Mouse (Mus musculus): ENCODE measurements around the gene Mrpl52.
A peak's percentile ranks its signal among the peaks of the same experiment; 100 is the strongest.

The Mrpl52 gene

GRCm38 (mm10) chr14:54426689-54427398 is at the start of gene Mrpl52:
Gene Mrpl52, plus strand, starts transcription at chr14:54426909.
- DNase-seq, result peak; percentile 88 to 90

DNA sequence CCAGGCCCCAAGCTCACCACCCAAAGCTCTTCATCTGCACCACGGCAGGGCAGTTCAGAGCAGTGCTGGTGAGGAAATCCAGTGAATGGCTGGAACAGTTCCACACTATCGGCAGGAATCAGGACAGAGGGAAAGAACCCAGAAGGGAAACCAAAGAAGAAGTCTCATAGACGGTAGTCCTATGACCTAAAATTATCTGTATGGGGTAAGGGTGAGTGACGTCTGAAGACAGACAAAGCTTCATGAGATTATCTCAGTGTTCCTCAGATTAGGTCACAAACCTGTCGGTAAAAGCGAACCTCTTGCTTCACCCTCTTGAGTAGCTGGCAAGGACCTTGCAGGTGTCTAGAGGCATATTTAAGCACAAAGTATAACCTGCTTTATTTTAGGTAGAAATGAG is 49.5 kb upstream of the Mrpl52 start:
- DNase-seq, result no peak

- no peak for DNase-seq
Measured at GRCm38 (mm10) chr14:54379571-54379970, 47.1 kb upstream of the Mrpl52 start.

DNA sequence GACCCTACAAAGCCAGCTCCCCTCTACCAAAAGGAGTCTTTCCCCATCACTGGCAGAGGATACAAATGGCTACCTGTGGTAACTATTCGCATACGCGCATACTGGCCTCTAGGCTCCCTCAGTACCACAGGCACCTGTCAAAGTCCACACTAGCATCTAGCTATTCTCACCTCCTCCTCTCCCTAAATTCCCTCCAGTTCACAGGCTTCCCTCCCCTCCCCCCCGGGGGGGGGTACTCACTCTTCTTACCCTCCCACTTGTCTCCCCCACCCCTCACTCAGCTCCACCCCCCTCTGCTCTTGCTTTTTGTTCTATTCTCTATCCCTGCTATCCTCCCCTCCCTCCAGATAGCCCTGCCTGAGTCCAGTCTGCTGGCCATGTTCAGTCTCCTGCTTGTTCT is 46.1 kb upstream of the Mrpl52 start:
- DNase-seq, result no peak

DNA sequence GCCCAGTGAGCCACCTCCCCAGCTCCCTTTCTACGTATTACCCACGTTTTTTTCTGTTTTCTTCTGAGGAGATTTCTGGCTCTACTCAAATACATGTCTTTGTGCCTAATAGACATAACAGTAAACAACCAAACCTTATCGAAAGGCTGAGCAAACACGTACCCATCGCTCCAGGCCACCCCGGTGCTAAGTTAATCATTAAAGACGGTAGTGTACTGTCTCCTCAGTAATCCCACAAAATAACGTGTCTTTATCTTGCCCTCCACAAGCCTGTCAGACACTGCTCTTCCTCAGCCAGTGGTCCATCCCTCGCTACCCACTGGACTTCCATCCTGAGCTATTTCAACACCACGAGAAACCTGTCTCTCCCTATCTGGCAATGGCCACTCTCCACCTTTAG is 44.9 kb upstream of the Mrpl52 start:
- DNase-seq, result no peak

DNA sequence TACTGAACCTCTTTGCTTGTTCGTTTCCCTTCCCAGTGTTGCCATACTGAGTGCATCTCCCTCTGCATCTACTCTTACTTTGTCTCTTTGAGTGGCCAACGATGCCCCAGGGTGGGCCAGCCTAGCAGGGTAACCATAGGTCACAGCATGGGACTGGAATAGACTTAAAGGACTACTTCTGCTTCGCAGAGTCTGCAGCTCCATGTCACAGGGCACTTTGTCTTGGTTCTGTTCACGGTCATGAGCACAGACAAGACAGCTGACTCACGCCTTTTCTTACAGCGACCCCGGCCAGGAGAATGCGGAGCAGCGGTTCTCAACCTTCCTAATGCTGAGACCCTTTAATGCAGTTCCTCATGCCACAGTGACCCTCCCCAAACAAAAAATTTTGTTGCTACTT is 44.1 kb upstream of the Mrpl52 start:
- DNase-seq, result no peak

DNA sequence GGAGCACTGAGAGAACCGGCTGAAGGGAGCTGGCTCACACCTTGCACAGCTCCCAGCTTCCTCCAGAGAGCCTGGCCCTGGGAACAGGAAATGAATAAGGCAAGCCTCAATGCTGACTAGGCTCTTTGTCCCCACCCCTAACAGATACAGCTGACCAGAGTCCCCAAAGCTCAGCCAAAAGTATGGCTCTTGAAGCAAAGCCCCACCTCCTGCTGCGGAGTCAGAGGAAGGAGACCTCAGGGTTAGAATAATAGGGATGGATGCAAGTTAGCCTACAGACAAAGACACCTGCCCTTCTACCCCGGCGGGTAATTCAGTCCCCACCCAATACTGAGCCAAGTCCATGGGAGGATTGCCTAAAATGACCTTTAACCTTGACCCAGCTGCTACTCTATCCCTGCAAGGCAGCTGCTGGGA is 43.3 kb upstream of the Mrpl52 start:
- no peak for DNase-seq

DNA sequence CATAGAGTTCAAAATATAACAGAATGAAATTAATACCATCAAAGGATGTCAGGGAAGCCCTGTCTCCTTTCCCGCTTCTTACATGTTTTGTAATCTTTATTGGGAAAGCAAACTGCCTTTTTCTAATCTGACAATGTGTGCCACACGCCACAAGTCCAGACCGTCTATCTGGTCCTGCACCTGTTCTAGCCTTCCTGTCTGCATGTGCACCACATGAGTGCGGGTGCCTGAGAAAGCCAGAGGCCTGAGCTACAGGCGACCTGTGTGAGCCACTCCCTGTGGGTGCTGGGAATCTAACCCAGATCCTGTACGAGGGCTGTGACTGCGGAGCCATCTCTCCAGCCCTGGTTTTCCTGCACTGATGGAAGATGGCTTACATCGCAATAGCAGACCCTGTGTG is 42.3 kb upstream of the Mrpl52 start:
- DNase-seq, result no peak

GRCm38 (mm10) chr14:54385968-54386618 is 40.6 kb upstream of the Mrpl52 start:
- no peak for DNase-seq

DNA sequence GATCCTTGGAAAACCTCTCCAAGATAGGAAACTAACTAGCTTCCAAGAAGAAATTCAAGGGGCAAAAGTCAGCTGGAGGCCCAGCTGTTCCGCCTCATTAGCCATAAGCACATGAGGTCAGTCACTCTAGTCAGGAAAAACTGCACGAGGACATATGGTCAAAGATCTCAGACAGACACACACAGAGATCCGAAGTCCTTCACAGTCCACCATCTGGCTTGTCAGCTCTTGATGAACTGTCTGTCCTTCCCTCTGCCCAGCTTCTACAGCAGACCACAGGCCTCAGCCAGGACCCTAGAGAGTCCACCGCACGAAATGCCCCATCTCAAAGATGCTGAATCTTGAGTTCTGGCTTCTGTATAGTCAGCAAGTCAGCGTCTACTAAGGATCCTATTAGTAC is 39.2 kb upstream of the Mrpl52 start:
- DNase-seq, result no peak

DNA sequence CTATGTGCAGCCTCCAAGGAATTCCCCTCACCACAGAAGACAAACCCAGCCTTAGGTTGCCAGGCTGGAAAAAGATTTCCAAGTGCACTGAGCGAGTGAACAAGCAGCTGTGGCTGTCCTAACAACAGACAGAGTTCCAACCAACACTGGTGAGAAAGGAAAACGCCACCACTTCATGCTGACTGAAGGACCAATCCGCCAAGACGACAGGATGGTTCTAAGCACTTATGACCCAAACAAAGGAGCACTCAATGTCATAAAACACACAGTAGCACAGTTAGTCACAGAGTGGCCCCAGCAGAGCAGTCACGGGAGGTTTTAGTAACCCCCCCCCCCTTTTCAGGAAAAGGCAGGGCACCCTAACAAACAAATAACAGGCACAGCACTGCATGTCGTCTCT is 35.9 kb upstream of the Mrpl52 start:
- no peak for DNase-seq

- DNase-seq, result no peak
Measured at GRCm38 (mm10) chr14:54393794-54394193, 32.9 kb upstream of the Mrpl52 start.

DNA sequence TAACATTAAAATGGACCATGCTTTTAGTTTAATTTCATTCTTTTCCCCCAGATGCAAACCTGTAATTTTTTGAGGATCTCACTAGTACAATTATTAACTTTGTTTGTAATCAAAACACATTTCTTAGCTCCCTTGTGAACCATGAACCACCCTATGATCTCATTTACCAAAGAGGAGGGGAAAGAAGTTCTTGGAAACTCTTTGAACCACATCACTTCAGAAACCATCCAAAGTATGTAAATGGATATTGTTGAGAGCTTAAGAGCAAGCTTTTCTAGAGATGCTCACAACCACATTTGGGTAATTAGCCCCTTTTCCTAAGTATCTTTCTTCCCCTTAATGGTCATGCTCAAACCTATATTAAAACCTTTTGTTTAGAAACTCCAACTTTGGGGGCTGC is 32.4 kb upstream of the Mrpl52 start:
- no peak for DNase-seq

DNA sequence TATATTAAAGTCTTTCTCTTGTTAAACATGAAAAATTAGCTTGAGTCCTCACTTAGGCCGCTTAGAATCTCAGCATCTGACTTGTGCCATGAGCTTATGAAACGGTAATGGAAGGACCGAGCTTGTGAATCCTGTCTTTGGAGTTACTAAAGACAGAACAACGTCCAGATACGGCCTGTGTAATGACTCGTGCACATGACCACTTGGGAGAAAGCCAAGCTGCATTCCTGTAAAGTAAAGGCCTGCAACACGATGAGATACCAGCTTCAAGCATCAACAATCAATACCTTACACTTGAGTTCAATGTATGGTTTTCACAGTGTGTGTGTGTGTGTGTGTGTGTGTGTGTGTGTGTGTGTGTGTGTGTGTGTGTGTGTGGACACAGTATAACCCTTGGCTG is 30.0 kb upstream of the Mrpl52 start:
- DNase-seq, result no peak

GRCm38 (mm10) chr14:54397872-54398527 is 28.7 kb upstream of the Mrpl52 start:
- DNase-seq, result no peak

GRCm38 (mm10) chr14:54398528-54398916 is 28.2 kb upstream of the Mrpl52 start:
- DNase-seq, result no peak

DNA sequence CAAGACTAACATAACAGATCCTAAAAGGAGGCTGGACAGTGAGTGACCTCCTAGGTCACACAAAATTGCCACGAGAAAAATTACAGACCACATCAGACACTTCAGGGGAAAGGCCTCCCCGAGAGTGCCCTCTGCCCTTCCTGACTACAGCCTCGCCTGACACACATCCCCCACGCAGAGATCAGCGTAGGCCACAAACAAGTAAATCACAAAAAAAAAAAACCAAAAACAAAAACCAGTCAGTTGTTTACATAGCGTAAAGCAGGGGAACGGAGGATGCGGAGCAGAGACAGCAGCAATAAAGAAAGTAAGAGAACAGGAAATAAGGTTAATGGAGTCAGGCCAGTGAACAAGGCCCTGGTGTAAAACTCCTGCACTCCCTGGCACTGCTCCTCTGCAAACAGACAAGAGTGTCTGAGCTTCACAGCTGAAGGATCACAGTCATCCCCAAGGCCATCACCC is 27.8 kb upstream of the Mrpl52 start:
- no peak for DNase-seq

- DNase-seq, result no peak
Measured at GRCm38 (mm10) chr14:54401723-54402122, 25.0 kb upstream of the Mrpl52 start.

DNA sequence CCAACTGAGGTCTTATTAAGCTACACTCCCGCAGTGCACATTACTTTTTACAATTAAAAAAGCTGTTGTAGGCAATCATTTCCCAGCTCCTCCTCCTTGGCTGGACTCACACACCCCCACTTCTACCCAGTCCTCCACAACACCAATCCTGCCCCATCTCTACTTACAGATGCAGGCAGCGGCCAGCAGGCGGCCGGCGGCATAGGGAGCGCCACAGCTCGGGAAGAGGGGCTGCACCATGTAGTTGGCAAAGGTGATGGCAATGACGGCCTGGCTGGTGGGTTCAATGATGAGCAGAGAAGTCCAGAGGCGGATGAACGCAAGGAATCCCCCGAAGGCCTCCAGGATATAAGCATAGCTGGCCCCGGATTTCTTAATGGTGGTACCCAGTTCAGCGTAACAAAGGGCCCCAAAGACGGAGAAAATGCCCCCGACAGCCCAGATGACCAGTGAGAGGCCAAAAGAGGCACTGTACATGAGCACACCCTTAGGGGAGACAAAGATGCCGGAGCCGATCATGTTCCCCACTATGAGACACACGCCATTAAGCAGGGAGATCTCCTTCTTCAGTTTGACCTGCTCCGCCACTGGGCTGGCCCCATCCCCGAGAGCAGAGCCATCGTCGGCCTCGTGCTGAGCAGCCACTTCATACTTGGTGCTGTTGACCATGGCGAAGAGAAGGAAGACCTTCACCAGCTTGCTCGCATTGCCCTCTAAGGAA is 18.2 kb upstream of the Mrpl52 start:
- DNase-seq, result no peak

GRCm38 (mm10) chr14:54409057-54409645 is 17.6 kb upstream of the Mrpl52 start:
- no peak for DNase-seq

DNA sequence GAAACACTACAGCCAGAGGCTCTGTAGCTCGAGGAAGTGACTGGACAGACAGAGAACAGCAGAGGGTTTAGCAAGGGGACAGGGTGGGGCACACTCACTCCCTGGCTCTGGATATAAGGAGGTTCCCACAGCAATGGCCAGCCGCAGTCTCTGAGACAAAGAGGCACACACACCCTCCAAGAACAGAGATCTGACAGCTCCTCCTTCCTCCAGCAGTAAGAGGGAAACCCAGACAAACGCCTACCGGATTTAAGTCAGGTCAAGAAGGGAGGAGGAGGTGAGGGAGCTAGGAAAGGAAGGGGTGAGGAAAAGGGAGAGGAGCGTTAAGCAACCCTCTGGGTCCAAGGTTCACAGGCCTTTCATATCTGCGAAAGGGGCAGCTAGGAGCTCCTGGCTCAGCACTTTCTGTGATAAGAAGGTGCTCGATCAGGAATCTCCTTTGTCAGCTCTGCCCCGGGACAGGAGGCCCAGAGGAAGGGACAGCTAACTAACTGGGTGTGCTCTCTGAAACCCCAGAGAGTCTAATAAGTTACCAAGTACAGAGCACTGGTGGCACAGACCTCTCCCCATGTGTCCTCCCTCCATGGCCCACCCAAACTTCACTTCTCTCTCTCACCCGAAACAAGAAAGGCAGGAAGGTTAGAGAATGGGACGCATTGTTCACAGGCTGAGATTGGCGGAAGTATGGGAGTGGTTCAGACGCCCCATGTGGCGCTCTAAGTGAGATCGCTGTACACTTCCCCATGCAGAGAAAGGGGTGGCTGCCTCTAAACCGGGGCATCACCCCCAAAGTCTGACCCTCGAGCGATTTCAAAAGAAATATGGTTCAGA is 16.5 kb upstream of the Mrpl52 start:
- no peak for DNase-seq

DNA sequence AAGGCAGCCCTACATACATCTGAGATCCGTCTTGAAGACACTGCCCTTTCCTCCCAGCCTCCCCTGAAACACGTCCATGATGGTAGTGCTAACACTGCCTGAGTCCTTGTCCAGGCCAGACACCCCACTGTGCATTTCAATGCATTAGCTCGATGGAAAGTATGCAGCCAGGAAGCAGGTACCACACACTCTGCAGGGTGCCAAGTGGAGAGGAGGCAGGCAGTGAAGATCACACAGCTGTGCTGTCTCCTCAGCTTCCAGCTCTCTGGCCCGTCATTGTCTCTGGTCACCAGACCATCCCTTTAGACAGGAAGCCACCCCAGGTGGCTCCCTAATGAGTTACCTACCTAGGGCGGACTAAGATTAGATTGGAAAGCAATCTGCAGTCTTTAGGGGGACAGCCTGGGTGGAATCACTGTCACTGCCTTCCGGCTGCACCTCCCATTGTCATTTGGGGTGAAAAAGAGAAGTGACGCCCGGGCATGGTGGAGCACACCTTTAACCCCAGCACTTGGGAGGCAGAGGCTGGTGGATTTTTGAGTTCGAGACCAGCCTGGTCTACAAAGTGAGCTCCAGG is 14.6 kb upstream of the Mrpl52 start:
- no peak for DNase-seq

Data from thymus, postnatal 36 days (tissue).